ENCODE assay signal across 8 mouse cellular contexts in the genomic region with DNA sequence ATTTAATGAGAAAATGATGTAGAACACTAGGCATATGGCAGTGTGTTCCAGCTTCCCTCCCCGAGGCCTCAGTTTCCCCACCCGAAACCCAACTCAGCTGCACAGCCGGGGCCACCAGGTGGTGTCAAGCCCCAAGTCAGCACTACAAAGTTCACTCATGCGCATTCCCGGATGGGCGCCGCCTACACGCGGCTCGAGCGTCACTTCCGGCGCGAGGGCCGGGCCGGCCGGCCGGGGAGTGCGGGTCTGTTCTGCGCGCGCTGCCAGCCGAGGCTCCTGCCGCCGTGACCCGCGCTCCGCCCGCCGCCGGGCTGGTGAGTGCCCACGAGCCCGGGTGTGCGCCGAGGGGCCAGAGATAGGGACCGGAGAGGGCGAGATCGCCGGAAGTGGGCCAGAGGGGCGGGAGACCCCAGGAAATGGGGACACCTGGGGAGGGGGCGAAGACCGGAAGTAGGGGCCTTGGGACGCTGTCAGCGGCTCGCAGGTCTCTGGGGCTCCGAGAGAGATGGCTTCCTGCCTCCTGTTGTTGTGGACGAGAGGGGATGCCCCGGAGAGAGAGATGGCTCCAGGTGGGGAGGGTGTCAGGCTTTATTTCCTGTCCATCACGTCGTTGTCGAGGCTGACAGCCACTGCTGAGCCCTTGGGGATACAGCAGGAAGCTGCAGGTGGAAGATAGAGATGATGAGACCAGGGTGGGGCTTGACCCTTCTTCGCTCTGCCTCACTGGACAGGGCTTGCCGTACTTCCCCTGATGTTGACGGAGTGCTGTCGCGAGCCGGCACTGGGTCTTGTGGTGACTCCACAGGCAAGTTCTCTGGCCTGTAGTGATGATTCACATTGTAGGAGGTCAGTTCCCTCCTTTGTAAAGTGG. TPM values are rescaled to one million over a fixed set of nuclear protein-coding genes. Genes with fewer than 3 reads are reported as not detected.
DNase-seq lines count a peak whose midpoint lies in the region.

A gene (plus strand): TSS at position 214 of the 871 bp plus-strand sequence.

- H3K36me3 ChIP-seq in megakaryocyte, embryonic 14.5 days (replicated peaks; ENCODE audit: low read length): peaks cover 16% of the 10 kb centered on the region

- H3K9me3 ChIP-seq in megakaryocyte, embryonic 14.5 days: no peaks in the 10 kb centered on the region

- peak; percentile 52 for DNase-seq in WW6 (ENCODE audit: low read depth, low spot score)
- peak; percentile 75 to 85 for DNase-seq in cerebellum, postnatal 4 days (ENCODE audit: low spot score in 2 of 2)
- DNase-seq in gastrocnemius, adult 8-10 months (ENCODE audit: low spot score in 2 of 2): peak; percentile 73 to 84
- peak; percentile 26 for DNase-seq in hindlimb bud, embryonic 11.5 days (ENCODE audit: extremely low spot score, low read depth, low spot score)
- DNase-seq in left cerebral cortex, adult 8-10 months (ENCODE audit: low spot score in 2 of 2): peak; percentile 74 to 83
- peak; percentile 92 to 93 for DNase-seq in right cerebral cortex, postnatal 10 days (ENCODE audit: low spot score in 2 of 2)
- DNase-seq in urinary bladder, postnatal 25 days (ENCODE audit: low spot score): peak; percentile 87

- H3K4me3 ChIP-seq in megakaryocyte, embryonic 14.5 days (replicated peaks): peak within 1 kb of the TSS; percentile 94

- no peaks in the 10 kb centered on the region for H3K27me3 ChIP-seq in megakaryocyte, embryonic 14.5 days (replicated peaks)

- H3K4me1 ChIP-seq in megakaryocyte, embryonic 14.5 days: peaks cover 74% of the 10 kb centered on the region

RNA-seq across cellular contexts. Expression of the gene that starts here (rescaled TPM):
- total RNA-seq in gastrocnemius, adult 8-10 months (2022): 1 to 10 TPM; 3.1 to 5.2 (median 3.4) TPM
- total RNA-seq in left cerebral cortex, adult 8-10 months (2022): 10 to 100 TPM; 53.4 to 61.2 (median 59.0) TPM
- 5.6 and 12.6 TPM in 2 replicates for polyA plus RNA-seq in megakaryocyte, embryonic 14.5 days (2012; ENCODE audit: insufficient read depth, low replicate concordance)

Comparison
In these comparisons a context has a peak if more than half of its experiments do, and no peak if none do; other contexts are left out.
1. Peak in every context shown above with its lines: DNase-seq and H3K4me3 ChIP-seq.
2. RNA of the gene that starts here (total RNA-seq): 53.4 to 61.2 TPM in left cerebral cortex, adult 8-10 months; 3.1 to 5.2 TPM in gastrocnemius, adult 8-10 months; every median in the first group is over 4 times any median in the second.
3. DNase-seq: peak in every context shown above with its lines; median percentile 92 in right cerebral cortex, postnatal 10 days; 87 in urinary bladder, postnatal 25 days; 80 in cerebellum, postnatal 4 days; 78 in gastrocnemius, adult 8-10 months; 78 in left cerebral cortex, adult 8-10 months; 52 in WW6; 26 in hindlimb bud, embryonic 11.5 days.